Mouse (Mus musculus) urinary bladder, adult 2 months (tissue): ENCODE measurements around the gene Olfr545. TPM values are rescaled to one million over a fixed set of nuclear protein-coding genes. Genes with fewer than 3 reads are reported as not detected.

Source experiments
- DNase-seq: peaks from one replicate; pipeline ENCODE4 v3.0.0; 2022; ENCODE audit warnings: low spot score
- polyA plus RNA-seq: library from polyadenylated mRNA; depleted of rRNA; stranded (reverse); fragments of >200 nt; gene quantifications from 2 replicates; pipeline ENCODE4 v1.2.3, GENCODE M21; 2012; rRNA removed

Olfr545 gene
- polyA plus RNA-seq, 1 experiment, result not detected

DNA sequence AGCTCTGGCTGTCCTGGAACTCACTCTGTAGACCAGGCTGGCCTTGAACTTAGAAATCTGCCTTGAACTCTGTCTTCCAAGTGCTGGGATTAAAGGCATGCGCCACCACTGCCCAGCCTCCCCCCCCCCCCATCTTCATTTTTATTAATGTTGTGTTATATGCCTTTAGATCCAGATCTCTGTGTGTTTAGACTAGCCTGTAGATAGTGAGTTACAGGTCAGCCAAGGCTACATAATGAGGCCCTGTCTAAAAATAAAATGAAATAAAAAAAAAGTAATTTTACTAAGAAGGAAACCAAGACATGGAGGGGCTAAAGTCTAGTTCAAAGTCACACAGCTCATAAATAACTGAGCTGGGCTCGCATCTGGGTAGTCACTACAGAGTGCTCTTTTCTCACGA is 20.4 kb downstream of the Olfr545 start:
- DNase-seq, result no peak

DNA sequence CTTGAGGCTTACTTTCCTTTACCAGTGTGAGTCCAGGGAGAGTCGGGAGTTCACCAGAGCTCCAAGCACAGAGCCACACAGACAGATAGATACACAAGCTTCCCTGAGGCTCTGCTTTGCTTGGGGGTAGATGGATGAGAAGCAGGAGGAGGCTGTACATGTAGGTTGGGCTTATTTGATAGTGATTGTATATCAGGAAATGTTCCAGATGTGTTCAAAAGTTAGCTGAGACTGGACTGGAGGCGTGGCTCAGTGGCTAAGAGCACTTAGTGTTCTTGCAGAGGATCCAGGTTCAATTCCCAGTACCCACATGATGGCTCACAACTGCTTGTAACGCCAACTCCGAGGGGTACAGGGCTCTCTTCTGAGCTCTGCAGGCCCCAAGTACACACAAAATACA is 20.9 kb downstream of the Olfr545 start:
- no peak for DNase-seq

DNA sequence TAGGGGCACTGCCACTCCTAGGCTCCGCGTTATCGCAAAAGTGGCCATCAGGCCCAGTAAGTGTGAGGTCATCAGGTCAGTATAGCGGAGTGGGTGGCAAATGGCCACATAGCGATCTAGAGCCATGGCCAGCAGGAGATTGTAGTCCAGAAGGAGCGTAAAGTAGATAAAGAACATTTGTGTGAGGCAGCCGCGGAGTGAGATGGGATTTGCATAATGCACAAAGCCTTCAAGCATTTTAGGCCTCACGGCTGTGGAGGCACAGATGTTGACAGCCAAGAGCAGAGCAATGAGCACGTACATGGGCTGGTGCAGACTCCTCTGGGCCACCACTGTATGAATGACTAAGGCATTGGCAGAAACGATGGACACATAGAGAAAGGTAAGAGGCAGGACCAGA is 22.0 kb downstream of the Olfr545 start:
- DNase-seq, result no peak

DNA sequence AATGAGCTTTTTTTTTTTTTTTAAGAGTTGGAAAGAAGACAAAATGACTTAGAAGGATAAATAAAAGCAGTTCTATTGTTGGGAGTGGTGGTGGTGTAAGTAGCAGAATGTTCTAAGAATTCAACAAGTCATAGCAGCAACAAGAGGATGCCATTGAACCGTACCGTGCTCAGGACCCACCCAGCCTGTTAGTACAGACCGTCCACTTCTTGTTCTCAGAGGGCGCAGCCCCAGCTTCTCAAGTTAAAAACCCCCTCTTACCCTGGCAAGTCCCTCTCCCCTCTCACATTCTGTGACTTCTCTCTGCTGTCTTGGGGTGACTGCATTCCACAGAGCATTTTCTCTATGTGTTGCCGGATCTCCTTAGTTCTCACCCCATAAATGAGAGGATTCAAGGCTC is 22.8 kb downstream of the Olfr545 start:
- DNase-seq, result no peak

DNA sequence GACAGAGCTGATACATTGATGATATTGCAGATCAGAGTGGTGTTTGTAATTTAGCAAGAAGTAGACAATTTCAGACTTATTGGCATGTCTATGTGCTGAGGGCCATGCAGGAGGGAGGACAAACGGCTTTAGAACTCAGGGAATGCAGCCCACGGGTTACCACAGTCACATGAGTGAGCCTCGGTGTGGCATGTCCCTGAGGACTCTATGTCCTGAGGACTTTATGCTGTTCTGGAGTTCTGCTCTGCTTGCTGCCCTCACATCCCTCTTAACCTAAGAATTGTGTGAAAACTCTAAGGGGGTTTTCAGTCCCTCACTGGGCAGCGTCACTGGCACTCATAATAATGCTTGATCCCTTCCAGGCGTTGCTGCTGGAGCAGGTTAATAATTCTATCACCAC is 26.7 kb downstream of the Olfr545 start:
- DNase-seq, result no peak

DNA sequence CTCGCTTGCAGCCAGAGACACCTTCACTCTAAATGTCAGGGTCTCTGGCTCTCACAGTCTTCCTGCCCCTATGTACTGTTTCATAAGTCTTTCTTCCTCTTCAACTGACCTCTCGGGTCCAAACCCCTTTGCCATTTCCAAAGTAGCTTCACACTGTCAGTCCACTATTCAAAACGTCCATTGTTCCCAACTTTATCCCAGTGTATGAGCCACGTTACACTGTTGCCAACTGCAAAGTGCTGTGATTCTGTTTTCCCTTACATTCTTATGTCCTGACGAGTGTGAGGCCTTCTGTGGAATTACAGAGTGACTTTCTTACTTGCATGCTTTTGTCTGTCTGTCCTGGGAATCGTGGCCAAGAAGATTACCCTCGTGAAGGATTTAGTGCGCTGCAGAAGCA is 31.8 kb downstream of the Olfr545 start:
- no peak for DNase-seq

DNA sequence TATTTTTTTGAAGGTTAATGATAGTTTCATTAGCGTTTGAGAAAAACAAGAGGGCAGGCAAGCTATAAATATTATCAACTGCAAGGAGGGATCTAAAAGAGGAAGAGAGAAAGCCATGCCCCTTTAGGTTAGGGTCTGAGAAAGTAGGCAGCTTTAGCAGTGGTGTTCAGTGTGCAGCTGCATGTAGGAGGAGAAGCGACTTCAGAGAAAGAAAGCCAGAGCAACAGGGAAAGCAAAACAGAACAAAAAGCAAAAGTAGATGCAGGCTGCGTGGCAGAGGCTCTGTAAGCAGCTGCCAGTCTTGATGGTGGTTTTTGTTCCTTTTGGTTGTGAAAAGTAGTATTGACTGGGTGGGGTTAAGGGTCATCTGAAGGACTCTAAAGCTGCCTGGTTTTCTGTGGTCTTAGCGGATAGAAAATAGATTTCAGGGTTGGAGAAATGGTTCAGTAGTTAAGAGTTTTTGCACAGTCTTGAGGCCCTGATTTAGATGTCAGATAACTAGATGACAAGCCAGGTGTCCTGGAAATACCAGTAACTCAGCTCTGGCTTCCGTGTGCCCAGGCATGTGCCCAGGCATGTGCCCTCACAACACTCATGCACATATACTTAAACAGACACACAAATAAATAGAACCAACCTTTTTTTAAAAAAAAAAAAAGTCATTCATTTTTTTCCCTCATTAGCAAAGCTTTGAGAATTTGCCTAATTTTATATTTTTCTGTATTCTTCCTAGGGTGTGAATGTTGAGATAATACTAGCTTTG is 40.6 kb downstream of the Olfr545 start:
- no peak for DNase-seq

DNA sequence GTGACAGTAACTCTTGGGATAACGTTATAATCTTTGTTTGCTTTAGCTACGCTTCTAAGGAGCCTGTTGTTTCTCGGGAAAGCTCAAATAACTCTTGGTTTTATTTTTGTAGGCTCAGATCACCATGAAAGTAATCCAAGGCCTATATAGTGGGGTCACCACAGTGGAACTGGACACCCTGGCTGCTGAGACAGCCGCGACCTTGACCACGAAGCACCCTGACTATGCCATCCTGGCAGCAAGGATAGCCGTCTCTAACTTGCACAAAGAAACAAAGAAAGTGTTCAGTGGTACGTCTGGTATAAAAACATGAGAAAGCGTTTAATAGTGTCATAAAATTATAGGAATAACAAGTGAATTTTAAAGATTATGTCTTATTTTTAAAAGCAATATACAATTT is 52.9 kb downstream of the Olfr545 start:
- DNase-seq, result no peak

DNA sequence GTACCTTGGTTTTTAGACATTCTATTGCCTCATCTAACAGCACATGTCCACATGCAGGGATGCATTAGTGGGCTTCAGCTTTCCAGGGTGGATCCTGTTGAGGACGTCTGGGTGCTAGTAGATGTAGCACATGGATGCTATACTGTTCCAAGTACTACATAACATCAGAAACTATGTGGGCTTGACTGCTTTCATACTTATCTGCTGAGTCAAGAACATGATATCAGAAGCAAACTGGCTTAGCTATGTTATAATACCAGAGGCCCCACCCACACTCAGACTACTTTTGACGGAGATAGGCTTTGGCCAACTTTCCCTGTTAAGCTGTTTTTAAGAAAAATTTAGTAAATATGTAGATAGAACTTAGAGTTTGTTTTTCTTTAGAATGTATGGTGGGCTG is 55.1 kb downstream of the Olfr545 start:
- no peak for DNase-seq

DNA sequence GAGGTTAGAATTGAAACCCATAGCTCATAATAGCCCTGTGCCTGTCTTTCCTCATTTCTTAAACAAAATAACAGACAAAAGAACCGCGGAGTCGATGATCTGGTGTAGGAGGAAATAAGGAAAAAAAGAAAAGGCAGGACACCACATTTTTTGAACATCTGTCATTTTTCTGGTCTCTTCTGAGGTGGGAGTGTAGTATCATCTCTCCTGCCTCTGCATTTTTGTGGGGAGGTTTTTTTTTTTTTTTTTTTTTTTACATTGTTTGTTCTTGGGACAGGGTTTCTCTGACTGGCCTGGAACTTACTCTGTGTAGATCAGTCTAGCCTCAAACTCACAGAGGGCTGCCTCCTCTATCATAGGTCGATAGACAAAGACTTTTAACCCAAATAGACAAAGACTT is 56.9 kb downstream of the Olfr545 start:
- DNase-seq, result no peak

DNA sequence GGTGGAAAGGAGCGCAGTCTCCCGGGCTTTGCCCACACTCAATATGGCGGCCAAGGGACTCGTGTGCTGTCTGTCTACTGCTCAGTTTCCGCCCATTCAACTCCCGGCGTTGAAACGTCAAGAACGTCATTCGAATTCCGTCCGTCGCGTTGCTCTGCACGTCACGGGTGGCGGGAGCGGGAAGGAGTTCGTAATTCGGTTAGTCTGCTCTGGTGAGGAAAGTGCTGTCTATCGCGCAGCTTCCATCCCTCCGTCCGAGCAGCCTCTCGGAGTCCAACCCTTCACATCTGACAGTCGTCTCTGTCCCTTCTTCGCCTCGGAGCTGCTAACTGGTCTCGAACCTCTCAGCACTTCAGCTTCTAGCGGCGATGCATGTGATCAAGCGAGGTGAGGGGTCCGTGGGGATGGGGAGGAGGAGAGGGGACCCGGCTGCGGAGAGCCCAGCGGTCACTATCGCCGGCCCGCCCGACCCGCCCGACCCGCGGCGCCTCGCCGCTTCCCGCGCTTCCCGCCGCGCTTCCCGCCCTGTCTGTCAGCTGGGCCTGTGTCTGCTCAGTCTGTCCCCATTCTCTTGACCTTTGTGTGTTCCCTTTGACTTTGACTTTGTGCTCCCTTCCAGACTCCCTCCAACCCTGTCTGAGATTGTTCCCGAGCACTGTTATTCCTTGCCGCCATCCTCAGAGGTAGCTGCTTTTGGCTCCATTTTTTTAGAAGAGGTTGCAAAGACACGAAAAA is 57.5 kb downstream of the Olfr545 start, which contains the start of gene Rrm1:
TSS of gene Rrm1 (plus strand) at position 39 of the 735 bp plus-strand sequence.
- peak; percentile 84 for DNase-seq

Other genes starting within 250 kb of the Olfr545 start
- 47.2 and 67.2 TPM in 2 replicates for gene Rhog, start 243.5 kb downstream of the Olfr545 start, polyA plus RNA-seq
- gene Stim1, start 231.8 kb downstream of the Olfr545 start, polyA plus RNA-seq, result 89.4 and 107 TPM in 2 replicates
- 21.9 and 23.9 TPM in 2 replicates for gene Rrm1, start 57.9 kb downstream of the Olfr545 start, polyA plus RNA-seq
- gene Olfr543, start 17.9 kb downstream of the Olfr545 start, polyA plus RNA-seq, result not detected in 2 replicates
- gene Olfr544, start 11.3 kb downstream of the Olfr545 start, polyA plus RNA-seq, result not detected in 2 replicates
- not detected in 2 replicates for gene Olfr547, start 35.2 kb upstream of the Olfr545 start, polyA plus RNA-seq
- not detected in 2 replicates for gene Olfr548-ps1, start 41.3 kb upstream of the Olfr545 start, polyA plus RNA-seq
- gene Olfr549, start 50.3 kb upstream of the Olfr545 start, polyA plus RNA-seq, result not detected in 2 replicates
- 12.9 and 14.2 TPM in 2 replicates for gene Trim21, start 65.9 kb upstream of the Olfr545 start, polyA plus RNA-seq
- not detected in 2 replicates for gene Olfr550, start 71.9 kb upstream of the Olfr545 start, polyA plus RNA-seq
- gene Olfr551, start 92.3 kb upstream of the Olfr545 start, polyA plus RNA-seq, result not detected in 2 replicates
- not detected in 2 replicates for gene Olfr552, start 98.2 kb upstream of the Olfr545 start, polyA plus RNA-seq
- gene Olfr553, start 118.6 kb upstream of the Olfr545 start, polyA plus RNA-seq, result not detected in 2 replicates
- gene Olfr554, start 138.9 kb upstream of the Olfr545 start, polyA plus RNA-seq, result not detected in 2 replicates
- not detected in 2 replicates for gene Olfr555, start 159.2 kb upstream of the Olfr545 start, polyA plus RNA-seq
- not detected in 2 replicates for gene Olfr556, start 165.3 kb upstream of the Olfr545 start, polyA plus RNA-seq
- gene Trim68, start 187.8 kb upstream of the Olfr545 start, polyA plus RNA-seq, result 75.3 and 99.1 TPM in 2 replicates
- not detected in 2 replicates for gene Olfr557, start 196.3 kb upstream of the Olfr545 start, polyA plus RNA-seq
- gene Olfr558, start 202.6 kb upstream of the Olfr545 start, polyA plus RNA-seq, result 1.3 and 1.4 TPM in 2 replicates
- gene Olfr33, start 219.5 kb upstream of the Olfr545 start, polyA plus RNA-seq, result not detected in 2 replicates
- not detected in 2 replicates for gene Olfr559, start 227.9 kb upstream of the Olfr545 start, polyA plus RNA-seq